Mouse (Mus musculus): Measurements from ENCODE around the gene Capn8.

The Capn8 gene

DNA sequence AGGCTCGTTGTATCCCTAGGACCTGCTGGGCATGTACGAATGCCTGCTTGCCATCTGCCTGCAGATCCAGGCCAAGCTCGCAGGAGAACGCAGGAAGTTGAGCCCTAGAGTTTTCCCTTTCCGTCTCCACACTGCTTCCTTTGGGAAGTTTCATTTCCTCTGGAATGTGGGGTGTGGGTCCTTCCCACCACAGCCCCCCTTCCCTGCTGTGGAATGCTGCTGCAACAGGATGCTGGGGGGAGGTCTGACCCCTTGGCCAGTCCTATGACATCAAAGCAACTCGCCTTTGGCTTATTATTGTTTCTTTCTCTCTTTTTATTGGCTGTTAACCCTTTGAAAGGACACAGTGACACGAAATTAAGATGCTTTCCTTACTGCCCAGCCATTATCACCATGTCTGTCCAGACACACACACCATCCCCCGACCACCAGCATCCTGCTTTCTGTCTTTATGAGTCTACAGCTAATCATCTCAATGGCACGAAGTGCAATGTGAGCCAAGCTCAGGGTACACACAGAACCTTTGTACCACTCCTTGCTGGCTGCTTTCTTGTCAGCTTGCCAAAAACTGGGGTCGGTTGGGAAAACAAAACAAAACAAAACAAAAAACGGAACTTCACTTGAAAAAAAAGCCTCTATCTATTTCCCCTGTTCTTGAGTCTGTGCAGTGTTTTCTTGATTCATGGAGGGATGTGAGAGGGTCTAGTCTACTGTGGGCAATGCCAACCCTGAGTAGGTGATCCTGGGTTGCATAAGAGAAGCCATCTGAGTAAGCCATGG, 105.9 kb downstream of the Capn8 start:
- DNase-seq (ENCODE audit: extremely low read depth, insufficient read length, low spot score) = no peak

DNA sequence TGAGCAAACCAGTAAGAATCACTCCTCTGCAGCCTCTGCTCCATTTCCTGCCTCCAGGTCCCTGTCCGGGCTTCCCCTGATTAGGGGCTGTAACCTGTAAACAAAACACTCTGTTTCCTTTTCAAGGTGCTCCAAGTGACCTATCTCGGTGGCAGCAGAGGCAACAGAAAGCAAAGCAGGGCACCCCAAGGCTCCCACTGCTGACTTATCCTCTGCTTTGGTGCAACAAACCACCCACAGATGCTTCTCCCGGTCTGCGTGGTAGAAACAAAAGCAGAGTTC, 106.5 kb downstream of the Capn8 start:
- DNase-seq (ENCODE audit: extremely low read depth, insufficient read length, low spot score) = no peak

DNA sequence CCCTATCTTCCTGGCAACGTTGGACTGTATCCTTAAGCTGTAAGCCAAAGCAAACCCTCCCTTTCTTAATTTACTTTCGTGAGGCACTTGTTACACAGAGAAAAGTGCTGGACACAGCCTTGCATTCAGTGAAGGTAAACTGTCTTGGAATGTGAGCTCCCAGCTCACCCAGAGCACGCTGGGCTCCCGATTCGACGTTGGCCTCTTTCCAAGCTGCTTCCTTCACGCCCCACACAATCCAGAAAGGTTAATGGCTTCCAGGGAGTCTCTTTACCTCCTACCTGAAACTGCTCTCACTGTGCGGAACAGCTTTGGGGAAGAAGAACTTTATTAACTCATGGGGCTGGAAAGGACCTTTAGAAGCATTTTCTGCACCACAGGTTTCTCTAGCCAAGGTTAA, 110.5 kb downstream of the Capn8 start:
- DNase-seq (ENCODE audit: extremely low read depth, insufficient read length, low spot score) = no peak

DNA sequence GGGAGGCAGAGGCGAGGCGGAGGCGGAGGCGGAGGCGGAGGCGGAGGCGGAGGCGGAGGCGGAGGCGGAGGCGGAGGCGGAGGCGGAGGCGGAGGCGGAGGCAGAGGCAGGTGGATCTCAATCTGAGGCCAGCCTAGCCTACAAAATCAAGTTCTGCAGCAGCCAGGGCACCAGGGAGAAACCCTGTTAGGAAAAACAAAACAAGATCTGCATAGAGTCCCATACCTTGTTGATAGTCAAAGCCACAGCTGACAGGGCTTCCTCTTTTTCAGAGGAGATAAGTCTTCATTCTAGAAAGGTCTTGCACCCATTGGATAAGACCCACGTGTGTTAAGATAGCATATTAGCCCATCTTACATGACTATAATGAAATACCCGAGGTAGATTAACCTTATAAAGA, 113.3 kb downstream of the Capn8 start:
- no peak for DNase-seq (ENCODE audit: extremely low read depth, insufficient read length, low spot score)

DNA sequence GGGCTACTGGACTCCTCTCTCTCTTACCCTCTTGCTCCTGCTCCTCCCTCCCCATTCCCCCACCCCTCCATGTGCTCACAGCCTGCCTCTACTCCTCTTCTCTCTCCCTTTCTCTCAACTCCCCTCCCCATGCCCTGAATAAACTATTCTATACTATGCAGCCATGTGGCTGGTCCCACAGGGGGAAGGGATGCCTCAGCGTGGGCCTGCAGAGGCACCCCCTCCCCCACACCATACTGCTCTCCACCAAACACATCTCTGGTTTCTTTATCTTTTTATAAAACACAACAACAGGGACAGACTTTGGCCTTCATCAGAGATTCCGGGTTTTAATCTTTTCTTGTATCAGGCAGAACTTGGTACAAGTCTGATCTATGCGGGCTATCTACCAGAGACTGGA, 114.4 kb downstream of the Capn8 start:
- DNase-seq (ENCODE audit: extremely low read depth, insufficient read length, low spot score) = no peak

DNA sequence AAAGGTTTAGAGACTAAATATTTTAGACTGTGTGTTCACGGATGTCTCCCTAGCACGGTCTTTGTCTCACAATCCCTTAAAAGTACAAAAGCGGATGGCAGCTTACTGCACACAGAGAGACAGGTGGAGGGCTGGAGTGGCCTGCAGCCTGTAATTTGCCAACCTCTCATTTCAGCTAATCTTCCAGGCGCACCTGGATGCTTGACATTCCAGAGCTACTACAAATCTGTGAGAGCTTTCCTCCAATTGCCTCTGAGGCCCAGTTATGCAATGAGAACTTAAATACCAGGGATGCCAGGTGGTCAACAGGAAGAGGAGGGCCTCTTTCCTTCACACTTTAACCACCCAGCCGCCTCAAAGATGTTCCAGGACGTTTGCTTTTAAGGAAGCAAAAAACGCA, 114.8 kb downstream of the Capn8 start:
- no peak for DNase-seq (ENCODE audit: extremely low read depth, insufficient read length, low spot score)
